Mouse (Mus musculus) MEL (cell line): ENCODE results near the gene Apol7e.
"Not testable (repeated sequence)": the region's sequence is repeated elsewhere in the genome, so short reads cannot be mapped to it uniquely, and the experiment has no call there.

Experiments
- CHD1 ChIP-seq: IDR thresholded peaks from 2 replicates; pipeline ENCODE4 v1.6.1; 2012; ENCODE audit warnings: low read depth, mild to moderate bottlenecking, inconsistent platforms, low read length, improper control_type of control experiment
- ELF1 ChIP-seq: IDR thresholded peaks from 2 replicates; pipeline ENCODE4 v1.6.1; 2014; ENCODE audit warnings: low read depth, mild to moderate bottlenecking, inconsistent platforms, low read length, improper control_type of control experiment, moderate library complexity
- EP300 ChIP-seq, 2 experiments: IDR thresholded peaks; 2 replicates each; pipeline ENCODE4 v1.6.1; 2011; ENCODE audit warnings: improper control_type of control experiment in 2 of 2, low read length in 2 of 2, low read depth in 1 of 2, mild to moderate bottlenecking in 1 of 2
- POLR2A ChIP-seq, 2 experiments: IDR thresholded peaks; 2 replicates each; pipeline ENCODE4 v1.6.1; 2011 to 2012; ENCODE audit warnings: low read length in 2 of 2, mild to moderate bottlenecking in 2 of 2, control low read depth in 1 of 2, improper control_type of control experiment in 1 of 2, low read depth in 1 of 2, moderate library complexity in 1 of 2; ENCODE audit not compliant: control insufficient read depth in 1 of 2, insufficient read depth in 1 of 2, poor library complexity in 1 of 2
- RCOR1 ChIP-seq: IDR thresholded peaks from 2 replicates; pipeline ENCODE4 v1.6.1; 2012; ENCODE audit warnings: low read depth, mild to moderate bottlenecking, inconsistent platforms, low read length, improper control_type of control experiment

- not testable (repeated sequence) for TF ChIP-seq EP300 (IDR thresholded peaks at IDR 0.05; ENCODE audit: low read depth in 1 of 2, low read length in 2 of 2); POLR2A (IDR thresholded peaks at IDR 0.05; ENCODE audit: control insufficient read depth in 1 of 2, insufficient read depth in 1 of 2, low read depth in 1 of 2, low read length in 2 of 2, poor library complexity in 1 of 2); ELF1; CHD1; RCOR1
Observed at GRCm38 (mm10) chr15:77698656-77699055, at the start of gene Apol7e.
